ENCODE assay signal across 8 mouse cellular contexts in genomic region chr11:120573585-120574277, GRCm38 (mm10). TPM values are rescaled to one million over a fixed set of nuclear protein-coding genes. Genes with fewer than 3 reads are reported as not detected.
DNase-seq lines count a peak whose midpoint lies in the region; ATAC-seq and TF ChIP-seq lines count a peak whose summit lies in the region.

No protein-coding gene starts in this region.

- H3K9ac ChIP-seq in embryonic facial prominence, embryonic 13.5 days, result peak overlapping the region; percentile 98
- H3K9ac ChIP-seq in intestine, postnatal 0 days (ENCODE audit: low read depth, low read length), result peak overlapping the region; percentile 81
- peak overlapping the region; percentile 89 for H3K9ac ChIP-seq in midbrain, embryonic 15.5 days

- peaks cover 28% of the 10 kb centered on the region for H3K4me1 ChIP-seq in embryonic facial prominence, embryonic 13.5 days
- H3K4me1 ChIP-seq in intestine, postnatal 0 days (replicated peaks; ENCODE audit: control insufficient read depth, insufficient read depth, low read length), result peaks cover 10% of the 10 kb centered on the region; the same call in 1 of the 2 replicates
- peaks cover 23% of the 10 kb centered on the region for H3K4me1 ChIP-seq in midbrain, embryonic 15.5 days

- peak overlapping the region; percentile 91 for H3K4me2 ChIP-seq in embryonic facial prominence, embryonic 13.5 days
- H3K4me2 ChIP-seq in intestine, postnatal 0 days (replicated peaks; ENCODE audit: low read depth), result peak overlapping the region; percentile 80
- H3K4me2 ChIP-seq in midbrain, embryonic 15.5 days, result peak overlapping the region; percentile 90

- WGBS in embryonic facial prominence, embryonic 13.5 days, result under 1% methylated on average over 23 of the region's 23 CpGs
- under 1% methylated on average over 23 of the region's 23 CpGs for WGBS in intestine, postnatal 0 days
- under 1% methylated on average over 23 of the region's 23 CpGs for whole genome bisulfite sequencing in midbrain, embryonic 15.5 days

- DNase-seq in left cerebral cortex, adult 2 months (ENCODE audit: extremely low spot score in 1 of 2, low spot score in 2 of 2), result no peak
- no peak for DNase-seq in left cerebral cortex, adult 18-20 months (ENCODE audit: low spot score in 2 of 2)
- DNase-seq in gastrocnemius, postnatal 10 days, result no peak
- DNase-seq in adrenal gland, adult 8-10 months, result no peak
- no peak for DNase-seq in frontal cortex, adult 2 months (ENCODE audit: extremely low spot score in 1 of 2, low spot score in 1 of 2)

- H3K4me3 ChIP-seq in left cerebral cortex, adult 2 months, result peak overlapping the region; percentile 84
- H3K4me3 ChIP-seq in embryonic facial prominence, embryonic 13.5 days, result peak overlapping the region; percentile 98
- H3K4me3 ChIP-seq in intestine, postnatal 0 days (ENCODE audit: low read depth, low read length), result peak overlapping the region; percentile 92
- H3K4me3 ChIP-seq in midbrain, embryonic 15.5 days, result peak overlapping the region; percentile 80

- TF ChIP-seq CTCF in left cerebral cortex, adult 2 months (IDR thresholded peaks at IDR 0.05), result no peak
- TF ChIP-seq CTCF in intestine, postnatal 0 days (IDR thresholded peaks at IDR 0.05; ENCODE audit: low read depth), result no peak

- H3K27me3 ChIP-seq in embryonic facial prominence, embryonic 13.5 days, result no peaks in the 10 kb centered on the region
- H3K27me3 ChIP-seq in intestine, postnatal 0 days (replicated peaks; ENCODE audit: control insufficient read depth, insufficient read depth, low read length), result no peaks in the 10 kb centered on the region
- no peaks in the 10 kb centered on the region for H3K27me3 ChIP-seq in midbrain, embryonic 15.5 days (replicated peaks)

- no peaks in the 10 kb centered on the region for H3K9me3 ChIP-seq in embryonic facial prominence, embryonic 13.5 days
- no peaks in the 10 kb centered on the region for H3K9me3 ChIP-seq in intestine, postnatal 0 days (ENCODE audit: control insufficient read depth)
- no peaks in the 10 kb centered on the region for H3K9me3 ChIP-seq in midbrain, embryonic 15.5 days

- peak overlapping the region; percentile 91 for H3K27ac ChIP-seq in left cerebral cortex, adult 2 months
- H3K27ac ChIP-seq in embryonic facial prominence, embryonic 13.5 days, result peak overlapping the region; percentile 96
- peak overlapping the region; percentile 97 for H3K27ac ChIP-seq in intestine, postnatal 0 days (ENCODE audit: low read depth, low read length)
- H3K27ac ChIP-seq in midbrain, embryonic 15.5 days, result peak overlapping the region; percentile 93

- intact Hi-C loops in left cerebral cortex, adult 2 months (cut with DNase I), result loop anchor here (1.0 to 2.0 kb wide), 2 partner anchors 55 to 106 kb away; partner anchors contain the start of gene Arl16

- no peak for ATAC-seq in embryonic facial prominence, embryonic 13.5 days (ENCODE audit: insufficient number of reproducible peaks, insufficient read depth, low FRiP score, low TSS enrichment, low read depth)
- no peak for ATAC-seq in intestine, postnatal 0 days
- no peak for ATAC-seq in midbrain, embryonic 15.5 days (replicated peaks)

- peaks cover 51% of the 10 kb centered on the region for H3K36me3 ChIP-seq in embryonic facial prominence, embryonic 13.5 days
- H3K36me3 ChIP-seq in intestine, postnatal 0 days (ENCODE audit: control insufficient read depth, insufficient read depth), result peaks cover 37% of the 10 kb centered on the region
- H3K36me3 ChIP-seq in midbrain, embryonic 15.5 days (replicated peaks), result peaks cover 25% of the 10 kb centered on the region

RNA-seq across cellular contexts. Expression of gene P4hb, which starts 0.7 kb away (rescaled TPM):
- 100 to 1,000 TPM; 114 to 120 TPM for total RNA-seq in left cerebral cortex, adult 2 months (2021)
- total RNA-seq in left cerebral cortex, adult 18-20 months (2021), result 100 to 1,000 TPM; 127 to 129 TPM
- 684 and 710 TPM in 2 replicates for polyA plus RNA-seq in embryonic facial prominence, embryonic 13.5 days (2015; fragmentation: Nextera tagmentation; extraction: Ambion mirVana)
- 2,516 and 2,539 TPM in 2 replicates for polyA plus RNA-seq in intestine, postnatal 0 days (2015; fragmentation: Nextera tagmentation; extraction: Ambion mirVana)
- 256 and 259 TPM in 2 replicates for polyA plus RNA-seq in midbrain, embryonic 15.5 days (2015; fragmentation: Nextera tagmentation; extraction: Ambion mirVana)
- 100 to 1,000 TPM; 349 to 414 TPM for total RNA-seq in gastrocnemius, postnatal 10 days (2021)
- 100 to 1,000 TPM; 439 to 580 (median 550) TPM for total RNA-seq in adrenal gland, adult 8-10 months (2022)
- polyA plus RNA-seq in frontal cortex, adult 2 months (2012; rRNA removed), result 103 and 109 TPM in 2 replicates

RNA-seq across cellular contexts. Expression of gene Arhgdia, which starts 7.7 kb away (rescaled TPM):
- total RNA-seq in left cerebral cortex, adult 2 months (2021), result 100 to 1,000 TPM; 290 to 300 TPM
- 100 to 1,000 TPM; 310 to 324 TPM for total RNA-seq in left cerebral cortex, adult 18-20 months (2021)
- 535 and 580 TPM in 2 replicates for polyA plus RNA-seq in embryonic facial prominence, embryonic 13.5 days (2015; fragmentation: Nextera tagmentation; extraction: Ambion mirVana)
- polyA plus RNA-seq in intestine, postnatal 0 days (2015; fragmentation: Nextera tagmentation; extraction: Ambion mirVana), result 474 and 493 TPM in 2 replicates
- polyA plus RNA-seq in midbrain, embryonic 15.5 days (2015; fragmentation: Nextera tagmentation; extraction: Ambion mirVana), result 458 and 487 TPM in 2 replicates
- total RNA-seq in gastrocnemius, postnatal 10 days (2021), result 100 to 1,000 TPM; 163 to 197 TPM
- total RNA-seq in adrenal gland, adult 8-10 months (2022), result 100 to 1,000 TPM; 356 to 389 (median 365) TPM
- polyA plus RNA-seq in frontal cortex, adult 2 months (2012; rRNA removed), result 408 and 428 TPM in 2 replicates

RNA-seq across cellular contexts. Expression of gene Ppp1r27, which starts 22.8 kb away (rescaled TPM):
- not detected for total RNA-seq in left cerebral cortex, adult 2 months (2021)
- not detected for total RNA-seq in left cerebral cortex, adult 18-20 months (2021)
- polyA plus RNA-seq in embryonic facial prominence, embryonic 13.5 days (2015; fragmentation: Nextera tagmentation; extraction: Ambion mirVana), result not detected in 2 replicates
- polyA plus RNA-seq in intestine, postnatal 0 days (2015; fragmentation: Nextera tagmentation; extraction: Ambion mirVana), result 1.4 and 1.6 TPM in 2 replicates
- not detected in 2 replicates for polyA plus RNA-seq in midbrain, embryonic 15.5 days (2015; fragmentation: Nextera tagmentation; extraction: Ambion mirVana)
- total RNA-seq in gastrocnemius, postnatal 10 days (2021), result 100 to 1,000 TPM; 156 to 183 TPM
- total RNA-seq in adrenal gland, adult 8-10 months (2022), result 1 to 10 TPM in 3 of 4 experiments, under 1 TPM in 1; 0.78 to 2.8 (median 1.2) TPM
- polyA plus RNA-seq in frontal cortex, adult 2 months (2012; rRNA removed), result not detected in 2 replicates

RNA-seq across cellular contexts. Expression of gene Mcrip1, which starts 24.2 kb away (rescaled TPM):
- total RNA-seq in left cerebral cortex, adult 2 months (2021), result 10 to 100 TPM; 68.3 to 83.2 TPM
- total RNA-seq in left cerebral cortex, adult 18-20 months (2021), result 10 to 100 TPM; 74.9 to 77.0 TPM
- polyA plus RNA-seq in embryonic facial prominence, embryonic 13.5 days (2015; fragmentation: Nextera tagmentation; extraction: Ambion mirVana), result 219 and 247 TPM in 2 replicates
- 68.7 and 73.4 TPM in 2 replicates for polyA plus RNA-seq in intestine, postnatal 0 days (2015; fragmentation: Nextera tagmentation; extraction: Ambion mirVana)
- 249 and 264 TPM in 2 replicates for polyA plus RNA-seq in midbrain, embryonic 15.5 days (2015; fragmentation: Nextera tagmentation; extraction: Ambion mirVana)
- 10 to 100 TPM; 51.3 to 52.7 TPM for total RNA-seq in gastrocnemius, postnatal 10 days (2021)
- 10 to 100 TPM; 62.9 to 67.8 (median 65.3) TPM for total RNA-seq in adrenal gland, adult 8-10 months (2022)
- polyA plus RNA-seq in frontal cortex, adult 2 months (2012; rRNA removed), result 153 and 174 TPM in 2 replicates

RNA-seq across cellular contexts. Expression of gene Alyref, which starts 24.4 kb away (rescaled TPM):
- total RNA-seq in left cerebral cortex, adult 2 months (2021), result 10 to 100 TPM; 56.4 to 64.1 TPM
- 10 to 100 TPM; 60.8 to 62.9 TPM for total RNA-seq in left cerebral cortex, adult 18-20 months (2021)
- 492 and 529 TPM in 2 replicates for polyA plus RNA-seq in embryonic facial prominence, embryonic 13.5 days (2015; fragmentation: Nextera tagmentation; extraction: Ambion mirVana)
- polyA plus RNA-seq in intestine, postnatal 0 days (2015; fragmentation: Nextera tagmentation; extraction: Ambion mirVana), result 209 and 226 TPM in 2 replicates
- 225 and 233 TPM in 2 replicates for polyA plus RNA-seq in midbrain, embryonic 15.5 days (2015; fragmentation: Nextera tagmentation; extraction: Ambion mirVana)
- total RNA-seq in gastrocnemius, postnatal 10 days (2021), result 10 to 100 TPM; 72.1 to 77.3 TPM
- 100 to 1,000 TPM in 1 of 4 experiments, 10 to 100 TPM in 3; 52.1 to 102 (median 72.7) TPM for total RNA-seq in adrenal gland, adult 8-10 months (2022)
- polyA plus RNA-seq in frontal cortex, adult 2 months (2012; rRNA removed), result 46.3 and 53.0 TPM in 2 replicates

Comparison
In these comparisons a context has a peak if more than half of its experiments do, and no peak if none do; other contexts are left out.
1. RNA of gene Ppp1r27, which starts 22.8 kb away (total RNA-seq): 156 to 183 TPM in gastrocnemius, postnatal 10 days; 0.78 to 2.8 TPM in adrenal gland, adult 8-10 months, not detected in left cerebral cortex, adult 2 months and not detected in left cerebral cortex, adult 18-20 months; every median in the first group is over 10 times any median in the second.
2. Peak in every context shown above with its lines, with median percentiles within 50 percentile points of each other: H3K27ac ChIP-seq, H3K4me3 ChIP-seq, H3K4me2 ChIP-seq and H3K9ac ChIP-seq.